Mouse (Mus musculus): ENCODE results near the gene Ccr6. TPM values are rescaled to one million over a fixed set of nuclear protein-coding genes. Genes with fewer than 3 reads are reported as not detected.
"Not testable (repeated sequence)": the region's sequence is repeated elsewhere in the genome, so short reads cannot be mapped to it uniquely, and the experiment has no call there.

Ccr6 gene
- total RNA-seq (2022) = not detected

GRCm38 (mm10) chr17:8235743-8236142, at the start of gene Ccr6:
Gene Ccr6, plus strand, starts transcription at chr17:8236043.
- DNase-seq (ENCODE audit: low spot score in 2 of 2) = no peak

- DNase-seq (ENCODE audit: low spot score in 2 of 2) = no peak
These were observed 42.2 kb upstream of the Ccr6 start for GRCm38 (mm10) chr17:8193678-8194077.

- no peak for DNase-seq (ENCODE audit: low spot score in 2 of 2)
These were observed 40.0 kb upstream of the Ccr6 start for GRCm38 (mm10) chr17:8195685-8196376.

- DNase-seq (ENCODE audit: low spot score in 2 of 2) = no peak
These were observed 38.2 kb upstream of the Ccr6 start for GRCm38 (mm10) chr17:8197652-8198051.

- DNase-seq (ENCODE audit: low spot score in 2 of 2) = no peak
These were observed 36.5 kb upstream of the Ccr6 start for GRCm38 (mm10) chr17:8199067-8199935.

- DNase-seq (ENCODE audit: low spot score in 2 of 2) = no peak
These were observed 35.9 kb upstream of the Ccr6 start for GRCm38 (mm10) chr17:8199936-8200330.

GRCm38 (mm10) chr17:8203487-8203886, 32.4 kb upstream of the Ccr6 start:
- DNase-seq (ENCODE audit: low spot score in 2 of 2) = no peak

GRCm38 (mm10) chr17:8205221-8205631, 30.6 kb upstream of the Ccr6 start:
- not testable (repeated sequence) for DNase-seq (ENCODE audit: low spot score in 2 of 2)

- no peak for DNase-seq (ENCODE audit: low spot score in 2 of 2)
These were observed 29.2 kb upstream of the Ccr6 start for GRCm38 (mm10) chr17:8206691-8207090.

- DNase-seq (ENCODE audit: low spot score in 2 of 2) = no peak
These were observed 26.1 kb upstream of the Ccr6 start for GRCm38 (mm10) chr17:8209696-8210095.

GRCm38 (mm10) chr17:8210170-8210569, 25.7 kb upstream of the Ccr6 start:
- DNase-seq (ENCODE audit: low spot score in 2 of 2) = no peak

GRCm38 (mm10) chr17:8210675-8211074, 25.2 kb upstream of the Ccr6 start:
- no peak for DNase-seq (ENCODE audit: low spot score in 2 of 2)

- DNase-seq (ENCODE audit: low spot score in 2 of 2) = no peak
These were observed 24.4 kb upstream of the Ccr6 start for GRCm38 (mm10) chr17:8211399-8211798.

- DNase-seq (ENCODE audit: low spot score in 2 of 2) = no peak
These were observed 21.5 kb upstream of the Ccr6 start for GRCm38 (mm10) chr17:8214369-8214768.

GRCm38 (mm10) chr17:8215016-8215745, 20.7 kb upstream of the Ccr6 start:
- no peak for DNase-seq (ENCODE audit: low spot score in 2 of 2)

GRCm38 (mm10) chr17:8223225-8223624, 12.6 kb upstream of the Ccr6 start:
- DNase-seq (ENCODE audit: low spot score in 2 of 2) = no peak

GRCm38 (mm10) chr17:8224072-8224471, 11.8 kb upstream of the Ccr6 start:
- DNase-seq (ENCODE audit: low spot score in 2 of 2) = no peak

GRCm38 (mm10) chr17:8225166-8225565, 10.7 kb upstream of the Ccr6 start:
- no peak for DNase-seq (ENCODE audit: low spot score in 2 of 2)

- DNase-seq (ENCODE audit: low spot score in 2 of 2) = no peak
These were observed 10.1 kb upstream of the Ccr6 start for GRCm38 (mm10) chr17:8225746-8226145.

- DNase-seq (ENCODE audit: low spot score in 2 of 2) = no peak
These were observed 7.2 kb upstream of the Ccr6 start for GRCm38 (mm10) chr17:8228622-8229021.

GRCm38 (mm10) chr17:8229607-8230006, 6.2 kb upstream of the Ccr6 start:
- DNase-seq (ENCODE audit: low spot score in 2 of 2) = no peak

GRCm38 (mm10) chr17:8232089-8232488, 3.8 kb upstream of the Ccr6 start:
- no peak for DNase-seq (ENCODE audit: low spot score in 2 of 2)

Measured in gastrocnemius, adult 8-10 months (tissue).